Mouse (Mus musculus) central nervous system, embryonic 18 days (tissue): ENCODE results near the gene Map1b. TPM values are rescaled to one million over a fixed set of nuclear protein-coding genes. Genes with fewer than 3 reads are reported as not detected.

Experiments used
- polyA plus RNA-seq: library from polyadenylated mRNA; depleted of rRNA; stranded (reverse); fragments of >200 nt; gene quantifications from 2 replicates; pipeline ENCODE4 v1.2.3, GENCODE M21; 2012; rRNA removed

Gene Map1b
- 183 and 201 TPM in 2 replicates for polyA plus RNA-seq

GRCm38 (mm10) chr13:99516448-99516881 lies at the start of gene Map1b:
Gene Map1b (minus strand): TSS chr13:99516540.

Other genes starting within 250 kb of the Map1b start
- 34.5 and 38.1 TPM in 2 replicates for gene Ptcd2, start 171.8 kb downstream of the Map1b start, polyA plus RNA-seq
- gene Mrps27, start 171.8 kb downstream of the Map1b start, polyA plus RNA-seq, result 30.7 and 32.5 TPM in 2 replicates